Mouse (Mus musculus): ENCODE data around the gene Fam227a. TPM values are rescaled to one million over a fixed set of nuclear protein-coding genes. Genes with fewer than 3 reads are reported as not detected.

Gene Fam227a
- polyA plus RNA-seq, 1 experiment from 2014 or later = 6.9 TPM

DNA sequence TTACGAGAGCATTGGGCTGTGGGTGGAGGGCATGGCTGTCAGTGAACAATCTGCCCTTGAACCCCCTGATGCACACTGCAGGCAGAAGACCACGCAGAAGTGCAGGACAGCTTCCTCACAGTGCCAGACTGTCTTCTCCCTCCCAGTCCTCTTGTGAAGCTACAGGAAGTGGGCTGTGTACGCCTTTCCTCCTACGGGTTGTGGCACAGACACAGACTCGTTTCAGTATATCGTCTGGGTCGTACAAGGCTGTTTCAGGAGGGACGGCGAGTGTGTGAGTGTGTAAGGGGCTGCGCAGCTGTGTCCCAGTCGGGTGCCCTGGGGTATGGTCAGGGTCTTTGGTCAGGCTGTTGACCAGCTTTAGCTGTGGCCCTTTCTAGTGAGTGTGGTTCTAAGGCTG, 35.0 kb upstream of the Fam227a start:
- Histone ChIP-seq H3K4me2 (ENCODE audit: low read length) (no peak overlapping the region), H3K27ac (replicated peaks; ENCODE audit: low read depth, low read length) (no peak overlapping the region), H3K27me3 (ENCODE audit: control insufficient read depth, insufficient read depth, low read length) (no peaks in the 10 kb centered on the region), H3K9ac (replicated peaks; ENCODE audit: low read length) (no peak overlapping the region), H3K9me3 (ENCODE audit: control insufficient read depth, low read length) (no peaks in the 10 kb centered on the region), H3K36me3 (ENCODE audit: control insufficient read depth, insufficient read depth, low read length) (peaks cover 11% of the 10 kb centered on the region), H3K4me1 (ENCODE audit: control insufficient read depth, insufficient read depth, low read length) (peaks cover 27% of the 10 kb centered on the region), H3K4me3 (replicated peaks; ENCODE audit: low read depth, low read length) (no peak overlapping the region)
- DNase-seq (no peak), ATAC-seq (ENCODE audit: low FRiP score, low TSS enrichment) (no peak)
- 94% methylated on average over 11 of the region's 11 CpGs for WGBS

DNA sequence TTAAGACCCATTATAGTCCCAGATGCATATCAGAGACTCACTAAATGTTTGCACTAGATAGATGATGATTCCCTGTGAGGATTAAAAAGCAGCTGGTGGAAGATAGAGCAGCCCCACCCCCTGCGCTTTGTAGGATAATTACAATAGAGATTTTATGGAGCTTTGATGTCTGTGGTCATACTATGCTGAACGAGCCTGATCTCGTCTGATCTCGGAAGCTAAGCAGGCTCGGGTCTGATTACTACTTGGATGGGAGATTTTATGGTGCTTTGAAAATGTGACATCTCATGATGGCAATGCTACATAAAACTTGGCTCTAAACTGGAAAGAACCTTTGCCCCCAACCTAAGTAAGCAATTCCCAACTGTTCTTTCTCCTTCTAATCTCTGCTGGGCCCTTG, 33.6 kb upstream of the Fam227a start:
- no peaks in the 10 kb centered on the region for H3K9me3 ChIP-seq (ENCODE audit: control insufficient read depth, low read length)
- H3K9ac ChIP-seq (replicated peaks; ENCODE audit: low read length) = no peak overlapping the region; the same call in 1 of the 2 replicates
- peak overlapping the region; percentile 94 for H3K4me2 ChIP-seq (ENCODE audit: low read length)
- H3K36me3 ChIP-seq (ENCODE audit: control insufficient read depth, insufficient read depth, low read length) = peaks cover 11% of the 10 kb centered on the region
- ATAC-seq (ENCODE audit: low FRiP score, low TSS enrichment) = no peak
- peak overlapping the region; percentile 87 for H3K4me3 ChIP-seq (replicated peaks; ENCODE audit: low read depth, low read length)
- WGBS = 64% methylated on average over 5 of the region's 5 CpGs
- H3K27ac ChIP-seq (replicated peaks; ENCODE audit: low read depth, low read length) = no peak overlapping the region
- peaks cover 27% of the 10 kb centered on the region for H3K4me1 ChIP-seq (ENCODE audit: control insufficient read depth, insufficient read depth, low read length)
- no peak for DNase-seq
- H3K27me3 ChIP-seq (ENCODE audit: control insufficient read depth, insufficient read depth, low read length) = no peaks in the 10 kb centered on the region

DNA sequence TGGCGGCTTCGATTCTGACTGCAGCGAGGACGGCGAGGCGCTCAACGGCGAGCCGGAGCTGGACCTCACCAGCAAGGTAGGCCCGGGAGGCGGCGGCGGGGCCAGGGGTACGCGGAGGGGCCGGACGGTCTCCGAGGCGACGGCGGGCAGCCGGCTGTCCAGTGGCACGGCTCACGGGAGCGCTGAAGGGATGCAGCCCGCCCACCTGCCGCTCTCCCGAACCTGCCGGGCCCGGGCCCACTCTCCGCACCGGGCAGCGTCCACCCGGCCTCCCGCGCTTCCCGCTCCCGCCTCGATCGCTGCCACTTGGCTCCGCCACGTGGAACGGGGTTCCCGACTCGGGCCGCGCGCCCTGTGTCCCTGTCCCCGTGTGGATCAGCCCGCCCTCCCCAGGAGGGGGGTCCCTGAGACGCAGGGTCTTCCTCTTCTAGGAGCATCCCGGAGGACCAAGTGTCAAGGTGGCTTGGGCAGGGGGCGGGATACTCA, 32.3 kb upstream of the Fam227a start:
- peak; percentile 15 for ATAC-seq (ENCODE audit: low FRiP score, low TSS enrichment)
- peak overlapping the region; percentile 77 for H3K9ac ChIP-seq (replicated peaks; ENCODE audit: low read length)
- H3K4me1 ChIP-seq (ENCODE audit: control insufficient read depth, insufficient read depth, low read length) = peaks cover 33% of the 10 kb centered on the region
- no peaks in the 10 kb centered on the region for H3K27me3 ChIP-seq (ENCODE audit: control insufficient read depth, insufficient read depth, low read length)
- peak overlapping the region; percentile 94 for H3K4me2 ChIP-seq (ENCODE audit: low read length)
- under 1% methylated on average over 49 of the region's 53 CpGs for WGBS
- H3K36me3 ChIP-seq (ENCODE audit: control insufficient read depth, insufficient read depth, low read length) = peaks cover 4% of the 10 kb centered on the region; the same call in 1 of the 2 replicates
- peak overlapping the region; percentile 87 for H3K4me3 ChIP-seq (replicated peaks; ENCODE audit: low read depth, low read length)
- H3K9me3 ChIP-seq (ENCODE audit: control insufficient read depth, low read length) = no peaks in the 10 kb centered on the region
- peak overlapping the region; percentile 84 for H3K27ac ChIP-seq (replicated peaks; ENCODE audit: low read depth, low read length)
- peak; percentile 66 for DNase-seq

DNA sequence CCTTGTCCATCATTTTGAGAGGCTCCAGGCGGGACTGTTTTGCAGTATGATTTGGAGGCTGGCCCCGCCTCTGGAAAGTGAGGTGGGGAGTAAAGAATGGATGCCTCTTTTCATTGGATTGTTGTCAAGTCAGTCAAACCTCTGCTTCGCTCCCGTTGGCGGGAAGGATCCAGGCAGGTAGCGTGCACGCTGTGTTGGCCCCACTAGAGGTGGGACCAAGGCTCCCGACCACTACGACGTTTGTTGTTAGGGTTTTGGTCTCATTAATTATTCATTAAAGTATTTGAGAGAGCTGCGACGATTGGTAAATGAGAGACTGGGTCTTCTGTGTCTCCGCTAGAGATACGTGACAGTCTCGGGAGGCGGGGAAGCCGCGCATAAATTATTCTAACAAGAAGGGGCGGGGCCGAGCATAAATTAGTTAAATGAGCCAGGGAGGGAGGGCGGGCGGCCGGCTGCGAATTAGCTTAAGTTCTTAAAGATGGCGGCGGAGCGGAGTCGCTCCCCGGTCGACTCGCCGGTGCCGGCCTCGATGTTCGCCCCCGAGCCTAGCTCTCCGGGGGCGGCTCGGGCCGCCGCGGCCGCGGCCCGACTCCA, 31.8 kb upstream of the Fam227a start, which contains the start of gene Gtpbp1:
Gene Gtpbp1 (plus strand): TSS at position 420 of the 597 bp plus-strand sequence.
- H3K36me3 ChIP-seq (ENCODE audit: control insufficient read depth, insufficient read depth, low read length) = 0 out of 2 replicates have a peak, but pooled peaks cover 3% of the 10 kb centered on the region
- peak within 1 kb of the TSS; percentile 77 for H3K9ac ChIP-seq (replicated peaks; ENCODE audit: low read length)
- WGBS = under 1% methylated on average over 45 of the region's 45 CpGs
- ATAC-seq (ENCODE audit: low FRiP score, low TSS enrichment) (peak; percentile 96), DNase-seq (peak; percentile 99)
- H3K9me3 ChIP-seq (ENCODE audit: control insufficient read depth, low read length) = no peaks in the 10 kb centered on the region
- peak within 1 kb of the TSS; percentile 84 for H3K27ac ChIP-seq (replicated peaks; ENCODE audit: low read depth, low read length)
- H3K4me3 ChIP-seq (replicated peaks; ENCODE audit: low read depth, low read length) = peak within 1 kb of the TSS; percentile 87
- peak within 1 kb of the TSS; percentile 94 for H3K4me2 ChIP-seq (ENCODE audit: low read length)
- H3K27me3 ChIP-seq (ENCODE audit: control insufficient read depth, insufficient read depth, low read length) = no peaks in the 10 kb centered on the region
- H3K4me1 ChIP-seq (ENCODE audit: control insufficient read depth, insufficient read depth, low read length) = peaks cover 38% of the 10 kb centered on the region

DNA sequence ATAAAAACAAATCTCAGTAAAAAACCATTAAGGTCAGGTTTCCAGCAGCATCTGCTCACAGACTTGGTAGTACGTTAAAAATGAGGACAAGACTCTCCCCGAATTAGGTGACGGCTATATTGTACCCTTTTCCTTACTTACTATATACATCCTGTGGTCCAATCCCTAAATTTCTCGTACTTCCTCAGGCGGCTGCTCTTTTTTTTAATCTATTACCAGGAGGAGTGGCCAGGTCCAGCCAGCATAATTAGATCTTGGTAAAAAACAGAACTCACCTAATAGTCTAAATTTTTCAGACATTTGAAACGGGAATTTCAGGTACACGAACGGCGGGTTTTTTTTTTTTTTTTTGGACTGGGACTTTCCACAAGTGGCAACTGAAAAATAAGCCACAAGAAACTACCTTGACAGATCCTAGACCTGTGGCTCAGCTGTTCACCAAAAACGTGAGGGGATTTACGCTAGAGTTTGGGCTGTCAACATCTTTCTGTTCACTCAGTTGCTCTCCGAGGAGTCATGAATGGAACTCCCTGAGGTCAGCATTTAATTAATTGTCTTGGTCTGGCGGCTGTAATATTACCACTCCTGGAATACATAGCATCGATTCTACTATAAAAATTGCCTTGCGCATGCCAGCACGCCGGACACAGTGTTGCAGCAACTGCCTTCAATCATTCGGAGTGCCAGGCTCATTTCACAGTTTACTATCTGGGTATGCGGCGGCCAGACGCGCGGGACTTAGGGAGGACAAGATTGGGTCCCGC, 31.1 kb upstream of the Fam227a start:
- 16% methylated on average over 24 of the region's 24 CpGs for WGBS
- Histone ChIP-seq H3K4me3 (replicated peaks; ENCODE audit: low read depth, low read length) (peak overlapping the region; percentile 31), H3K4me2 (ENCODE audit: low read length) (peak overlapping the region; percentile 65), H3K4me1 (ENCODE audit: control insufficient read depth, insufficient read depth, low read length) (peaks cover 45% of the 10 kb centered on the region), H3K9ac (replicated peaks; ENCODE audit: low read length) (no peak overlapping the region), H3K27ac (replicated peaks; ENCODE audit: low read depth, low read length) (peak overlapping the region; percentile 60; the same call in 1 of the 2 replicates), H3K9me3 (ENCODE audit: control insufficient read depth, low read length) (no peaks in the 10 kb centered on the region), H3K27me3 (ENCODE audit: control insufficient read depth, insufficient read depth, low read length) (no peaks in the 10 kb centered on the region), H3K36me3 (ENCODE audit: control insufficient read depth, insufficient read depth, low read length) (no peaks in the 10 kb centered on the region)
- ATAC-seq (ENCODE audit: low FRiP score, low TSS enrichment) = no peak
- no peak for DNase-seq

DNA sequence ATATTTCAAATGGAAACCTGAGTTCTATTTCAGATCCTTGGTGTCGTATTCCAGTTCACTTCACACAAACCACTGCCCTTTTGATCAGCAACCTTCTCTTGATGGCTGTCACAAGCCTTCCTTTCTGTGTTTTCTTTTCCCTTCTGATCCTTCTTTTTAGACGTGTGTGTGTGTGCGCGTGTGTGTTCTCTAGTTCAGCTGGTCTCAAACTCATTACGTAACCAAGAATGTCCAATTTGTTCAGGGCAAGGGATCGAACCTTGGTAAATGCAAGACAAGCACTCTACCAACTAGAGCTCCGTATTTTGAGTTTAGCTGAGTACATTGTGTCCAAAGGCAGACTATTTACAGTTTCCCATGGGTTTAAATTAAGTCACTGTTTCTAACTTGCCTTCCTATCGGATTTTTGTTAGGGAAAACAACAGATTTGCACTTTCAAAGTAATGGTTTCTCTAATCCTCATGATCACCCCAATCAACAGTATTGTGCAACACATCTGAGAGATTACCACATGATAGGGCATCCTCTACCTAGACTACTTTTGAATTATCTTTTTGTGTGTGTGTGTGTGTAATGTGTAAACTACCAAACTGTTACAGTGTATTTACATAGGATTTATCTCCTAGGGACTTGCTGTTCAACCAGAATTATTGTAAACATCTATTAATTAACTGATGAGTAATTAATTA, 29.7 kb upstream of the Fam227a start:
- DNase-seq = no peak
- no peaks in the 10 kb centered on the region for H3K27me3 ChIP-seq (ENCODE audit: control insufficient read depth, insufficient read depth, low read length)
- peak overlapping the region; percentile 93 for H3K27ac ChIP-seq (replicated peaks; ENCODE audit: low read depth, low read length)
- H3K4me1 ChIP-seq (ENCODE audit: control insufficient read depth, insufficient read depth, low read length) = peaks cover 56% of the 10 kb centered on the region
- H3K9ac ChIP-seq (replicated peaks; ENCODE audit: low read length) = peak overlapping the region; percentile 90
- no peaks in the 10 kb centered on the region for H3K36me3 ChIP-seq (ENCODE audit: control insufficient read depth, insufficient read depth, low read length)
- H3K4me3 ChIP-seq (replicated peaks; ENCODE audit: low read depth, low read length) = peak overlapping the region; percentile 88
- 3% methylated on average over 8 of the region's 8 CpGs for WGBS
- ATAC-seq (ENCODE audit: low FRiP score, low TSS enrichment) = no peak
- no peaks in the 10 kb centered on the region for H3K9me3 ChIP-seq (ENCODE audit: control insufficient read depth, low read length)
- peak overlapping the region; percentile 86 for H3K4me2 ChIP-seq (ENCODE audit: low read length)

DNA sequence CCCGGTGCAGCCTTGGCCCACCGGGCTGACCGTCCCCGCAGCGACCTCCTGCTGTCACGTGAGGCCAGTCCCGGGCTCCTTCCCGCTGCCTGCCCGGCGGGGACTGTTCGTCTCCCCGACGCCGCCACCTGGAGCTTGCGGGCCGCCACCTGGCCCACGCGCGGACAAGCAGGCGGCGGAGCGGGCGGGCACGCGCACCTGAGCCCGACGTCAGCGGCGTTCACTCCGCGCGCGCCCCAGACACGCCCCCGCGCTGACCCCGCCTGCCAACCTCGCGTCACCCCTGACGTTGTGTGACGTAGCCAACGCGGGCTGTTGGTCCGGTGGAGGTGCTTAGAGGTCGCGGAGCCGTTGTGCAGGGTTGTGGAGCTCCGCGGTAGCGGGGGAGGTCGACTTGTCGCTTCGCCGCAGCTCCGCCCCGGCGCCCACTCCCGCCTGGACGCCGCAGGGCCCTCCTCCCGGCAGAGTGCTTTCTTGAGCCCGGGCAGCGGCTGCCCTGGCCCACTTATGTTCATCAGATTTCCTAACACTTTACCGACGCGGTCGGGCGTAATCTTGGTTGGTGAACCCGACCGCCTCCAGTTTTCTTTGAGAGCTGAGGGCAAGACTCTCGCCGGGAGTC, 29.0 kb upstream of the Fam227a start, which contains the start of gene Josd1:
Gene Josd1 (minus strand): TSS at position 274 of the 622 bp plus-strand sequence.
- Histone ChIP-seq H3K4me2 (ENCODE audit: low read length) (peak within 1 kb of the TSS; percentile 86), H3K36me3 (ENCODE audit: control insufficient read depth, insufficient read depth, low read length) (no peaks in the 10 kb centered on the region), H3K4me3 (replicated peaks; ENCODE audit: low read depth, low read length) (peak within 1 kb of the TSS; percentile 88), H3K27ac (replicated peaks; ENCODE audit: low read depth, low read length) (peak within 1 kb of the TSS; percentile 93), H3K9ac (replicated peaks; ENCODE audit: low read length) (peak within 1 kb of the TSS; percentile 90), H3K4me1 (ENCODE audit: control insufficient read depth, insufficient read depth, low read length) (peaks cover 56% of the 10 kb centered on the region), H3K9me3 (ENCODE audit: control insufficient read depth, low read length) (no peaks in the 10 kb centered on the region), H3K27me3 (ENCODE audit: control insufficient read depth, insufficient read depth, low read length) (no peaks in the 10 kb centered on the region)
- DNase-seq (peak; percentile 96), ATAC-seq (ENCODE audit: low FRiP score, low TSS enrichment) (peak; percentile 69; the same call in 1 of the 2 replicates)
- WGBS = under 1% methylated on average over 72 of the region's 72 CpGs

DNA sequence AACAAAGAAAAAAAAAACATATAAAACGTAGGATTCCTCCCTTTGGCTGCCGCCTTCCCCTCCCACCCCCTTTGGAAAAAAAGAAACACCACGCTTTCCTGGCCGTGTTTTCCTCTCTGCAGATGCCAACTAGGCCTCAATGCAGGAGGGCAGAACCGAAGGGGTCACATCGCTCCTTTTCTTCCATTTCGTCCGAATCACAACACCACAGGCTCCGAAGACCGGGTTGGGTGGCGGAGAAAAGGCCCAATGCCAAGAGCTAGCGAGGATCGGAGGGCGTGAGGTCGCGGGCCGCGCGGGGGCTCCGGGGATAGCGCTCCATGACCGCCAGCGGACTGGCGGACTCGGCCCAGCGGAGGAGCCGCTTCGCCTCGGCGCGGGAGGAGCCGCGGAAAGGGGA, 28.4 kb upstream of the Fam227a start:
- no peak for ATAC-seq (ENCODE audit: low FRiP score, low TSS enrichment)
- Histone ChIP-seq H3K4me1 (ENCODE audit: control insufficient read depth, insufficient read depth, low read length) (peaks cover 55% of the 10 kb centered on the region), H3K9me3 (ENCODE audit: control insufficient read depth, low read length) (no peaks in the 10 kb centered on the region), H3K27me3 (ENCODE audit: control insufficient read depth, insufficient read depth, low read length) (no peaks in the 10 kb centered on the region), H3K27ac (replicated peaks; ENCODE audit: low read depth, low read length) (peak overlapping the region; percentile 93), H3K9ac (replicated peaks; ENCODE audit: low read length) (peak overlapping the region; percentile 90), H3K4me2 (ENCODE audit: low read length) (peak overlapping the region; percentile 86), H3K36me3 (ENCODE audit: control insufficient read depth, insufficient read depth, low read length) (no peaks in the 10 kb centered on the region), H3K4me3 (replicated peaks; ENCODE audit: low read depth, low read length) (peak overlapping the region; percentile 88)
- no peak for DNase-seq
- 0% methylated on average over 30 of the region's 33 CpGs for WGBS
